Comparison of ENCODE assay signal across 31 mouse cellular contexts in the genomic region with DNA sequence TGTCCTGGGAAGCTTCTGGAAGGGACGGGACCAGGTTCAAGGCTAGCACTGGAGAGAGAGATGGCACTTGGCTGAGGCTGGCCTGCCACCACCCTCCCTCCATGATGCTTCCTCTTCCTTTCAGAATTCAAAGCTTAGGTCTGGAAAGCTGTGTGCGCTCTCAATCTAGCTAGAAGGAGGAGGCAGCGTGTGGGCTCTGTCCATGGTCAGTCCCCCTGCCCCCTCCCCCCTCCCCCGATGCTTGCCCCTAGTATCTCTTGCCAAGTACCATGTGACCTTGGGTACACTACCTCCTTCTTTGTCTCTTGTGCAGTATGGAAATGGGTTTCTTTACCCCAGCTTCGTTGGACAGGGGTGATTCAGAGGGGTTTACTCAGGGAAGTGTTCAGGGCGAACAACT. TPM values are rescaled to one million over a fixed set of nuclear protein-coding genes. Genes with fewer than 3 reads are reported as not detected.
DNase-seq lines count a peak whose midpoint lies in the region; ATAC-seq and TF ChIP-seq lines count a peak whose summit lies in the region.
"Had no signal": no experiment of that assay in that cellular context is flagged by ENCODE, and none has a peak within 500 bp of the region (broad histone marks: within the 10 kb centered on the region; RNA-seq: fewer than 3 reads in every experiment).

No protein-coding gene starts in this region.

- no peaks in the 10 kb centered on the region for H3K36me3 ChIP-seq in intestine, embryonic 15.5 days
- H3K36me3 ChIP-seq in liver, embryonic 16.5 days (ENCODE audit: control insufficient read depth, insufficient read depth), result no peaks in the 10 kb centered on the region
- H3K36me3 ChIP-seq: forebrain, embryonic 15.5 days; limb, embryonic 10.5 days; midbrain, embryonic 10.5 days; neural tube, embryonic 13.5 days had no signal

- no peak for TF ChIP-seq CTCF in cerebellum, adult 2 months (IDR thresholded peaks at IDR 0.05; ENCODE audit: borderline replicate concordance, insufficient read depth, low read depth, low read length)

- no peaks in the 10 kb centered on the region for H3K27me3 ChIP-seq in intestine, embryonic 15.5 days (replicated peaks)
- no peaks in the 10 kb centered on the region for H3K27me3 ChIP-seq in liver, embryonic 16.5 days (ENCODE audit: control insufficient read depth, insufficient read depth, low read depth, low read length)
- no peaks in the 10 kb centered on the region for H3K27me3 ChIP-seq in cerebellum, adult 2 months (ENCODE audit: control insufficient read depth, insufficient read depth, low read length)
- H3K27me3 ChIP-seq: forebrain, embryonic 15.5 days; neural tube, embryonic 13.5 days had no signal

- WGBS in intestine, embryonic 15.5 days, result 48% methylated on average over 6 of the region's 6 CpGs
- WGBS in liver, embryonic 16.5 days (ENCODE audit: insufficient replicate concordance), result 43% methylated on average over 6 of the region's 6 CpGs
- 55% methylated on average over 6 of the region's 6 CpGs for WGBS in cerebellum, adult 2 months

- peak; percentile 67 for DNase-seq in kidney, adult 9 months
- no peak for DNase-seq in kidney, postnatal 4 days
- DNase-seq in kidney, postnatal 36 days, result peak; percentile 45 to 65
- no peak for DNase-seq in heart, adult 11 months
- no peak for DNase-seq in cerebellum, adult 2 months
- DNase-seq: cerebellum, adult 11 months; cerebellum, postnatal 10 days; lung, adult 18-20 months; lung, postnatal 10 days; thymus, postnatal 25 days had no signal

- H3K9me3 ChIP-seq in intestine, embryonic 15.5 days, result no peaks in the 10 kb centered on the region
- no peaks in the 10 kb centered on the region for H3K9me3 ChIP-seq in liver, embryonic 16.5 days (replicated peaks; ENCODE audit: control insufficient read depth, low read length)
- H3K9me3 ChIP-seq: forebrain, embryonic 15.5 days; limb, embryonic 10.5 days; midbrain, embryonic 10.5 days; neural tube, embryonic 13.5 days had no signal

- H3K4me1 ChIP-seq in intestine, embryonic 15.5 days (replicated peaks), result peaks cover 9% of the 10 kb centered on the region
- H3K4me1 ChIP-seq in liver, embryonic 16.5 days (ENCODE audit: control insufficient read depth, low read depth, low read length), result peaks cover 19% of the 10 kb centered on the region
- H3K4me1 ChIP-seq in cerebellum, adult 2 months (ENCODE audit: control insufficient read depth, insufficient read depth, low read length), result no peaks in the 10 kb centered on the region; the same call in 1 of the 2 replicates
- H3K4me1 ChIP-seq: forebrain, embryonic 15.5 days; limb, embryonic 10.5 days had no signal

- peak overlapping the region; percentile 38 for H3K4me2 ChIP-seq in intestine, embryonic 15.5 days (replicated peaks)
- H3K4me2 ChIP-seq in liver, embryonic 16.5 days (ENCODE audit: low read depth, low read length), result peak overlapping the region; percentile 44
- H3K4me2 ChIP-seq: forebrain, embryonic 15.5 days; heart, embryonic 11.5 days; neural tube, embryonic 13.5 days had no signal

- no peak for ATAC-seq in intestine, embryonic 15.5 days
- no peak for ATAC-seq in liver, embryonic 16.5 days (ENCODE audit: low read depth)
- ATAC-seq in erythroid progenitor cell, adult 5-6 weeks (replicated peaks; ENCODE audit: low FRiP score, poor library complexity, severe bottlenecking), result no peak
- ATAC-seq: CD4-positive, CD25-positive, alpha-beta regulatory T cell, adult 4 months; forebrain, embryonic 15.5 days; hindbrain, postnatal 0 days; midbrain, embryonic 16.5 days had no signal

- TF ChIP-seq POLR2A in cerebellum, adult 2 months (IDR thresholded peaks at IDR 0.05; ENCODE audit: borderline replicate concordance, insufficient read depth, low read length), result no peak

- H3K9ac ChIP-seq in intestine, embryonic 15.5 days, result peak overlapping the region; percentile 32
- peak overlapping the region; percentile 41; the same call in 1 of the 2 replicates for H3K9ac ChIP-seq in liver, embryonic 16.5 days (ENCODE audit: low read depth, low read length)
- H3K9ac ChIP-seq: forebrain, embryonic 15.5 days; neural tube, embryonic 13.5 days had no signal

- H3K27ac ChIP-seq in intestine, embryonic 15.5 days, result peak overlapping the region; percentile 60
- peak overlapping the region; percentile 64 for H3K27ac ChIP-seq in liver, embryonic 16.5 days (ENCODE audit: low read length)
- no peak overlapping the region for H3K27ac ChIP-seq in cerebellum, adult 2 months (ENCODE audit: insufficient read depth, low read length)
- H3K27ac ChIP-seq: forebrain, embryonic 15.5 days; hindbrain, postnatal 0 days; limb, embryonic 10.5 days; midbrain, embryonic 10.5 days; neural tube, embryonic 13.5 days had no signal

- H3K4me3 ChIP-seq in intestine, embryonic 15.5 days (replicated peaks), result peak overlapping the region; percentile 40
- peak overlapping the region; percentile 50 for H3K4me3 ChIP-seq in liver, embryonic 16.5 days (ENCODE audit: low read depth, low read length)
- H3K4me3 ChIP-seq in cerebellum, adult 2 months (replicated peaks; ENCODE audit: insufficient read depth, low read depth, low read length), result no peak overlapping the region
- H3K4me3 ChIP-seq: forebrain, embryonic 15.5 days; limb, embryonic 10.5 days; midbrain, embryonic 10.5 days; myocyte; neural tube, embryonic 13.5 days had no signal

RNA-seq across cellular contexts. Expression of a gene that starts 42.2 kb away (rescaled TPM):
- polyA plus RNA-seq in intestine, embryonic 15.5 days (2015; fragmentation: Nextera tagmentation; extraction: Ambion mirVana), result 85.1 and 85.9 TPM in 2 replicates
- polyA plus RNA-seq in liver, embryonic 16.5 days (2015; fragmentation: Nextera tagmentation; extraction: Ambion mirVana), result 18.8 and 21.1 TPM in 2 replicates
- polyA plus RNA-seq in cerebellum, adult 2 months (2012; rRNA removed), result 0.02 and 0.03 TPM in 2 replicates
- total RNA-seq in erythroid progenitor cell, adult 5-6 weeks (2015; ENCODE audit: low replicate concordance), result not detected in 2 replicates
- total RNA-seq in erythroid progenitor cell, adult 5-6 weeks (2017; ENCODE audit: low replicate concordance), result not detected in 2 replicates
- total RNA-seq: layer of hippocampus, postnatal 14 days; left cerebral cortex, adult 8-10 months had no signal
- polyA plus RNA-seq: CD4-positive, CD25-positive, alpha-beta regulatory T cell, adult 4 months; embryonic facial prominence, embryonic 11.5 days; forebrain, embryonic 15.5 days; heart, postnatal 0 days; hindbrain, embryonic 11.5 days; hindbrain, postnatal 0 days; limb, embryonic 10.5 days; midbrain, embryonic 16.5 days; myocyte; neural tube, embryonic 13.5 days had no signal

RNA-seq across cellular contexts. Expression of a gene that starts 53.3 kb away (rescaled TPM):
- 25.7 and 26.5 TPM in 2 replicates for polyA plus RNA-seq in intestine, embryonic 15.5 days (2015; fragmentation: Nextera tagmentation; extraction: Ambion mirVana)
- 9.2 and 10.6 TPM in 2 replicates for polyA plus RNA-seq in liver, embryonic 16.5 days (2015; fragmentation: Nextera tagmentation; extraction: Ambion mirVana)
- polyA plus RNA-seq in cerebellum, adult 2 months (2012; rRNA removed), result 23.7 and 28.0 TPM in 2 replicates
- total RNA-seq in erythroid progenitor cell, adult 5-6 weeks (2015; ENCODE audit: low replicate concordance), result 10.8 and 10.9 TPM in 2 replicates
- total RNA-seq in erythroid progenitor cell, adult 5-6 weeks (2017; ENCODE audit: low replicate concordance), result 6.4 and 6.8 TPM in 2 replicates

RNA-seq across cellular contexts. Expression of a gene that starts 56.7 kb away (rescaled TPM):
- 0.35 and 0.39 TPM in 2 replicates for polyA plus RNA-seq in intestine, embryonic 15.5 days (2015; fragmentation: Nextera tagmentation; extraction: Ambion mirVana)
- not detected in 2 replicates for polyA plus RNA-seq in liver, embryonic 16.5 days (2015; fragmentation: Nextera tagmentation; extraction: Ambion mirVana)
- polyA plus RNA-seq in cerebellum, adult 2 months (2012; rRNA removed), result not detected in 2 replicates
- total RNA-seq in erythroid progenitor cell, adult 5-6 weeks (2015; ENCODE audit: low replicate concordance), result not detected in 2 replicates
- total RNA-seq in erythroid progenitor cell, adult 5-6 weeks (2017; ENCODE audit: low replicate concordance), result not detected in 2 replicates
- total RNA-seq: adrenal gland, adult 18-20 months; gastrocnemius, adult 8-10 months; granulocyte monocyte progenitor cell, adult 5-6 weeks; layer of hippocampus, postnatal 14 days; left cerebral cortex, adult 8-10 months had no signal
- polyA plus RNA-seq: CD4-positive, CD25-positive, alpha-beta regulatory T cell, adult 4 months; embryonic facial prominence, embryonic 11.5 days; forebrain, embryonic 15.5 days; heart, embryonic 11.5 days; heart, postnatal 0 days; limb, embryonic 10.5 days; midbrain, embryonic 10.5 days; neural tube, embryonic 13.5 days; stomach, embryonic 14.5 days had no signal

Comparison
In these comparisons a context has a peak if more than half of its experiments do, and no peak if none do; other contexts are left out.
1. DNase-seq: peak in kidney, adult 9 months (single experiment) and kidney, postnatal 36 days (2 of 2); none in kidney, postnatal 4 days (0 of 2), heart, adult 11 months (single experiment) and cerebellum, adult 2 months (0 of 2).
2. RNA of a gene that starts 42.2 kb away (polyA plus RNA-seq): 85.1 to 85.9 TPM in intestine, embryonic 15.5 days and 18.8 to 21.1 TPM in liver, embryonic 16.5 days; 0.02 to 0.03 TPM in cerebellum, adult 2 months; every median in the first group is over 10 times any median in the second.